Mouse (Mus musculus): ENCODE measurements around the gene Dst.

Dst gene

DNA sequence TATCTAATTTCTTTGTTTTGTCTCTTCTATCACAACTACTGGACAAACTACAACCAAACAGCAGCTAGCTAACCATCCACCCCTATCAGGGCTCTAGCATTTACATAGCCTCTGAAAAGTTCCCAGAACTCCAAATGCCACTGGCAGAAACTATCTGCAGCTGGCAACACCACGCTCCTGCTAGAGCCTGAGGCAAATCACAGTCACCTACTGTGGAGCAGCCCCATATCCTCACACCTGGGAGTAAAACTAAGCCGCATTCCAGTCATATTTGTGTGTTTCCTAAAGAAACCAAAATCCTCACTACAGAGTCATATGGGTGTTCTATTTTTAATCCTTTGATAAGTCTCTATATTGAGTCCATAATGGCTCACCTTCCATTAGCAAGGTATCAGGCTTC, 194.6 kb downstream of the Dst start:
- no peak for DNase-seq (ENCODE audit: low spot score in 2 of 2)

DNA sequence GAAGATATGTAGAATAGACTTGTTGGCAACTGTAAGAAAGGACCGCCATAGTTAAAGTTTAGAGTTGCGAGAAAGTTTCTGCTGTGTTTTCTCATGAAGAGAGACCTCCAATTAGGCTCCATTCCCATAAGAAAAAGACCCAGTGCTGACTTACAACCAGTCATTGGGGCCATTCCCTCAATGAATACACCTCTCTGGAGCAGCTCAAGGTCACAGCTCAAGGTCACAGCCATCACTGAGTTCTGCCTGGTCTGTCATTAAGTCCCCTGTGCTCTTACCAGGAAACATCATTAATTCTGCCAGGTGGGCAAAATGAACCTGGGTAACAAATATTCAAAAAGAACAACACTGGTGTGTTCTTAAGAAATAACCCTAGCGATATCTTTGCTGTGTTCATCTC, 195.2 kb downstream of the Dst start:
- no peak for DNase-seq (ENCODE audit: low spot score in 2 of 2)

DNA sequence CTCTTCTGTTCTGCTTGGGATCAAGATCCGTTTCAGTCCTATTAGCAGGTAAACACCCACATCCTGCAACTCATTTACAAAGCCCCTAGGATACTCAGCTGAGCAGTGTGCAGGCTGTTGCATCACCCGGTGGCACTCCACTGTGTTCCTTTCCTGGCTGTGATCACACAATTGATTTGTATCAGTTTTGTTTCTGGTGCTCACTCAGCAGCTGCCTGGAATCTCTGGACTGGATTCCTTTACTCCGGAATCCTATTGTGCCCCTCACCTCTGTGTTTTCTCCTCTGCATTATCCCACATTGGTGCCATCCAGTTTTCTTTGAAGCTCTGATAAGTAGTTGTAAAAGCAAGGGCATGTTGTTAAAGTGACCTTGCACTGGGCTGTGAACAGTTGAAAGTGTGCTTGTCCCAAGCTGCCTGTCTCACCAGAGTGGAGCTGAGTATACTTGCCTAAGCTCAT, 195.7 kb downstream of the Dst start:
- DNase-seq (ENCODE audit: low spot score in 2 of 2), result no peak

DNA sequence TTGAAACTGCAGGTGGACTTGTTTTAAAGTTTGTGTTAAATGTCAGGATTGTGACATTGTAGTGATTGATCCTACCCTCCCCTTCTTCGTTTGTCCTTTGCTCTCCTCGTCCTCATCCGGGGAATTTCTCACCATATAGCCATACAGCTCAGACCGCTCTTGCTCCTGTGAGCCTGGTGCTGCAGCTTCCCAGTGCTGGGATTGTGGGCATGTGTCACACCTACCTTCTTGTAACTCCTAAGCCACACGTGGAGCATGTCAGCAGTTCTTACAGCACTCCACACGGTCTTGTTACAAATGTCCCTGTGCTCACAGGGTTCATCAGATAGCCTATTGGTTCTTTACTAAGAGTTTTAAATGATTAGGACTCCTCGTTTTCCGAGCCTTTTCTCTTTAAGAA, 196.8 kb downstream of the Dst start:
- DNase-seq (ENCODE audit: low spot score in 2 of 2), result no peak

DNA sequence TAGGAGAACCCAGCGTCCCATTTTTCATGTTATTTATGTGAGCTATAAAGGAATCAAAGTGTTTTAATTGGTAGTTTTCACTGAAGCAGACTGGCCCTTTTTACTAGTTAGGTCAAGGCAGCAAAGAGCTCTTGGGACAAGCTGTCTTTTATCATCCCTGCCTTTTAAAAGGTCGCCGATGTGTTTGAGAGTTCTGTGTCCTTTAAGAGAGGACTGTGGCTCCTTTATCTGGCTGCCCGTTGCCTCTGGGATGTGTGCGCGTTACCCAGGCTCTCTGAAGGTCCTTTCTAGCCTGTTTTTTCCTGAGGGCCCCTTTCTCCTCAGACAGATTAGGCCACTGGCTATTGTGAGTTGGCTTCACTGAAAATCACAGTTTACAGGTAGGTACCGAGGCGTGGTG, 198.6 kb downstream of the Dst start:
- no peak for DNase-seq (ENCODE audit: low spot score in 2 of 2)

DNA sequence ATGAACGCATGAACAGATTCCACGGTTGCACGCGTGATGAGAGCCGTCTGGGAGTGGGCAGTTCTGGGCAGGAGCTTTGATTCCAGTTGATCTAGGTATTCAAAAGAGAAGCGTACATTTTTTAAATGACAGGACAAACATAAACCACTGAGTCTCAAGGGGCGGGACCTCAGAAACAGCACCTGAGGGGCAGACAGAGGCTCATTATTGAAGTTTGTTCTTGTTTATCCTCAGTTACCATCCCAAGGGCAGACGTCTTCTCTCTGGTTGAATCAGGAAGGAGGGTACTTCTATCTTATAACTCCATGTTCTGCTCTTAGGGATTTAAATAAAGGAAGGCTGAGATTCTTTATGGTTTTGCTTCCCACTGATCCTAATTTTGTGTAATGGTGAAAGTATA, 199.1 kb downstream of the Dst start:
- no peak for DNase-seq (ENCODE audit: low spot score in 2 of 2)

DNA sequence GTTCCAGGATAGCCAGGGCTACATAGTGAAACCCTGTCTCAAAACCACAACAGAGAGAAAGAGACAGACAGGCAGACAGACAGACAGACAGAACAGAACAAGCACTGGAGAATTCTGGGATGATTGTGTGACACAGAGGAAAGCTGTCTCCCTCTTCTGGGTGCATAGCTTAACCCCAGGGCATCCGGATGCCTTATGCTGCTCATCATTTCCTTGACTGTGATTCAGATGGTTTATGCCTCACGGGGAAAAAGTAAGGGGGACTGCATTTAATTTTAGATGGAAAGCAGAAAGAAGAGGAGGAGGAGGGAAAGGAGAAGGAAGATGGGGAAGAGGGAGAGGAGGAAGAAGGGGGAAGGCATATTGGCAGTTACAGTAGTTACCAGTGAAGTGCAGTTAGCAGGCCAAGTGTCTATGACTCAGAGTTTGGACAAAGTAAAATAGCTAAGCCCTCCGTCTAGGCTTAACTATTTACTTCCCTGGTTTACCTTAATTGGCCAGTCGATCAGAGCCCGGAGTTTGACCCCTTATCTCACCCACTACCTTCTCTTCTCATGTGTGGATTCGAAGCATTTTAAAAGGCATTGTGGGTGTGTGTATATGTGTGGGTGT, 201.7 kb downstream of the Dst start:
- DNase-seq (ENCODE audit: low spot score in 2 of 2), result no peak

DNA sequence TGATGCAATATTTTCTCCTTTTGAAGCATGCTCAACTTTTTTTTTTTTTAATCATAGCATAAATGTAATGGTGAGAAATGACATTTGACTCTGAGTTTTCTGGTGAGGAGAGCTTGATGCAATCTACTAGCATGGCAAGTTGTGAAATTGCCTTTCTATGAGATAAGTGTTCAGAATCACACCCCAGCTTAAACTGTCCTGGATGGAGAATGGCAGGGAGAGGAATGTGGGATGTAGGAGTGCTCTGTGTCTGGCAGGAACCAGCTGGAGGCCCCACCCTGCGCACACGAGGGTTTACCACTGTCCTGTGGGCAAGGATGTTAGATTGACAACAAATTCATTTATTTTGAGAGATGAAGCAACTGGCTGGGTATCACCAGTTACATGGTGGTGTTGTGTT, 202.8 kb downstream of the Dst start:
- no peak for DNase-seq (ENCODE audit: low spot score in 2 of 2)

DNA sequence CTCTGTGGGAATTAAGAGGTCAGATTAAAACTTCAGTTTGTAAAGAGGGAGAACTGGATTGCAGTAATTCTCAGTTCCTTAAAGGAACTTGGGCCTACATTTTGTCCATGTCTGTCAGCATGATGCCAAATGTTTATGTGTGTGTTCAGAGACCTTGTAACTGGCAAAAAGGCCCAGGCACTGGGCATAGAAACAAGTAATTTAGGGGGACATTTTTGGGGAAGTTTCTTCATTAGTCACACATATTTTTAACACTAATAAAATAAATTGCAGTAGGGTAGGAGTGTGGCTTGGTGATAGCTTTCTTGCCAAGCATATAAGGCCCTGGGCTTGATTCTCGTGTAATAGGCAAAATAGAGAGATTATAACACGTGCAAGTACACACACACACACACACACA, 203.9 kb downstream of the Dst start:
- no peak for DNase-seq (ENCODE audit: low spot score in 2 of 2)

DNA sequence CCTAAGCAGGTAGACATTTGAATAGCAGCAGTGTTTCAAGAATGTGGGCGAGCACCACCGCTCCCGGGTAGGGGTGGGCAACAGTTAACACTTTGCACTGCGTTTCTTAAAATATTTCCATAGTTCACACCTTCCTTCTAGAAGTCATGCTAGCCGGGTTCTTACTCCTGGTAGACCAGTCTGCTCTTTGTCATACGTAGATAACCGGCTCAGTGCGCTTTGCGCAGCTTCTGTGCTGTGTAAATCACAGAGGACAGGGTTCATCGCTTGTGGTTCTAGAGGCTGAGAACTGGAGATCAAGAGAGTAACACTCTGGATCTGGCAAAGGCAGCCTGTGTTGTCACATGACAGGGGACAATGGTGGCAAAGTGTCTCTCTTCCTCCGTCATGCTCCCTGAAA, 208.4 kb downstream of the Dst start:
- DNase-seq (ENCODE audit: low spot score in 2 of 2), result no peak

DNA sequence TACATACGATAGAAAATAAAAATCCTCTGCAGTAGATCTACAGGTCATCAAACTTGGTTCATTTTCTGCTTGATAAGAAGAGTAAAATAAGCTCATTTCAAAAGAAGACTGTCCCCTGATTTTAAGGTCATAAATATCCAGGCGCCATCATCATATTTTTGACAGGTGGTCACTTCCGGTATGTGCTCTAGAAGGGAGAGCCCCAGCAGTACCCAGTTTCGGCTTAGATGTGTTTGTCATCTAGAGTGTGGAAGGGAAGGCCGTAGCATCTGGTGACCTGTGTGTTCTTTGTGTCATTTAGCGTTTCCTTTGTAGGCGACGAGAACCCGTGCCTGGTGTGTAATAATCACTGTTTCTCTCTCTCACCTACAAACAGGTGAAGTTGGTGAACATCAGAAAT, 209.0 kb downstream of the Dst start:
- no peak for DNase-seq (ENCODE audit: low spot score in 2 of 2)

DNA sequence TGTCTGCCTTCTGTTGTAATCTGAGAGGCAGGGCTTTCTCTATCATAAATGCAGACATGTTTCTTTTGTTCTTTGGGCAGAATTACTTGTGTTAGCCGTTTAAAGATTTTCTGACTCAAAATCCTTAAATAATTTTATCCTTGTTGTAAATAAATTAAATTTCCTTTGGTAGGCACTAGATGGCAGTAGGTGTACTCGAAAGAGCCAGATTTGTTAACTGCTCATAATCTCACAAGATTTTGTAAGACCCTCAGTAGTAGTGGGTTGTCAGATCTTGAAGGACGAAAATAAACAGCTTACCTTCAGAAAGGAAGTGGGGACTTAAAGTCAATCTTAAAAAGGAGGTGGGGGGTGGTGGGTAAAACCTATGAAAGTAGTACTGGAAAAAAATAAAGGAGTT, 209.7 kb downstream of the Dst start:
- no peak for DNase-seq (ENCODE audit: low spot score in 2 of 2)

DNA sequence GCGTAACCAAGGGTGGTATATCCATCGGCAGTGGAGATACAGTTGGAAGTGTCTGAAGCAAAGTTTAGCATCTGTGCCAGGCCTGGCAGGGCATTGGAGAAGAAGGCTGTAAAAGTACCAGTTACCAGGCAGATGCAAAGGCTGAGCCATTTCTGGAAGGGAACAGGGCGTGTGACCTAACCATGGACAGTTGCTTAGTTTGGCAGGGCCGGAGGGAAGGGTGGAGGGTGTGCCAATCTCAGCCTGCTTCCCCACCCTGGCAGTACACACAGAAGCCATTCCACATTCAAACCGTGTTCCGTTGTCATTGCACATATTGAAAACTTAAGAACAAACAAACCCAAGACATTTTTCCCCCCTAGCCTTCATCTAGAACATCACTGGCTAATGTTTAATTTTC, 212.0 kb downstream of the Dst start:
- no peak for DNase-seq (ENCODE audit: low spot score in 2 of 2)

DNA sequence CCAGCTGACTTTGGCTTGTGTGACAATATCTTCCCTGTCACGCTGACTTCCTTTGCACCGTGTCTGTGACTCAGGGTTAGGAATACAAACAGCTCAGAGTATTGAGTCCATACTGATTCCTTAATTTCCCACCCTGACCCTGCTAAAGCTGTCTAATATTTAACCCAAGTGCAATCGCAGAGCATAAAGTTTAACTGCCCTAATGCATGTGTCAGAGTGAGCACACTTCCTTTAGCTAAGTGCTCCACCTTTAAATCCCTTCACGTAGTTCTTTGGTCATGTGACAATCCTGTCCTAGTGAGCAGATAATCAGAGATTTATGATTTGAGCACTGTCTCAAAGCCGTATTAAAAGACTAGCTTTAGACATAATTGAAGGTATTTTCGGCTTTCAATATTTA, 212.6 kb downstream of the Dst start:
- DNase-seq (ENCODE audit: low spot score in 2 of 2), result no peak

DNA sequence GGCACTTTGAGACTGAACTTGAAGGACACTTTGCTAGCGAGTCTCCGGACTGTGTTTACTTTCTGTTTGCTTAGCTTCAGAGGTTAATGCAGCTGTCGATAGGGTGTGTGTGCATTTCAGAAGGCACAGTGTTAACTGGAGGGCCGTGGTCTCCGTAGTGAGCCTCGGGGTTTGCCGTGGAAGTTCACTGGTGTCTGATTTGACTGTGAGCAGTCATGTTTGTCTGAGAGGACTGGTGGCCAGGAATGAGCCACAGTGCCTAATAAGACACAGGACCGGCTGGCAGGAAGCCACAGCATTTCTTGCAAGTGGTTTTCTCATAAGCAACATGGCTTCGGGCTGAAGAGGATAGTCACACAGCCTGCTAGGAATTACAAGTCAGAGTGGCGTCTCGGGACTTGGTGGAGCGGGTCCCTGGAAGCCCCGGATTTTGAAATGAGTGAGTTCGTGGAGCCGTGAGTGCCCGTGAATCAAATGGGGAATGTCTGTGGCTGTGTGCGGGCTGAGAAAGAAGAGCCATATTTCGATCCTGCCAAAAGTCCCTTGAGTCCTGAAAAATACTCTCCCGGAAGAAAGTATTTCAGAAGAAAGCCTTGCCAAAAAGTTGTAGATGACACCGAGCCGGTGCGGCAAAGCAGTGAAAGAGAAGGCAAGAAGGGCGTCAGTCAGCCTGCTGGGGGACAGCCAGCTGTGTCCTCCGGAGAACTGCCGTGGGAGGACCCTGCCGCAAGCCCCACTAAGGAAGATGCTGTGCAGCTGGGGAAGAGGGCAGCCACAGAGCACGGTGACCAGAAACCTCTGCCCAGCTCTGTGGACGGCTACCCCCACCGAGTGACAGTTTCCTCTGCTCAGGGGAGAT, 213.4 kb downstream of the Dst start:
- DNase-seq (ENCODE audit: low spot score in 2 of 2), result peak; percentile 62 to 78

DNA sequence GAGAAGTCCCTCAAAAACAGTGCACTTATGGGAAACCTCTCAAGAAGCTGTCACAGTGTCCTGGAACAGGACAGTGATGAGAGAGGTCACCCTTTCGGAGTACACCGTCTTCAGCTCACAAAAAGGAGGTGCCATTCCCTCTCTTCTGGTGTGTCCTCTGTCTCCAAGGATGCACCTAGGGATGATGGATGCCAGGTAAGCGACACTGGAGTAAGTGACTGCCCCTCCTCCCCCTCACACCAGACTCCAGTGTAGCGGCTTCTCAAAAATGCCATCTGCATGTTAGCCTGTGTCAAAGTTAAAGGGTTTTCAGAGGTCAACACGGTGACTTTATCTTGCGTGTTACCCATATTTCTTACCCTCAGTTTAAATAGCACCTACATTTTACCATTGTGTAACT, 214.2 kb downstream of the Dst start:
- no peak for DNase-seq (ENCODE audit: low spot score in 2 of 2)

DNA sequence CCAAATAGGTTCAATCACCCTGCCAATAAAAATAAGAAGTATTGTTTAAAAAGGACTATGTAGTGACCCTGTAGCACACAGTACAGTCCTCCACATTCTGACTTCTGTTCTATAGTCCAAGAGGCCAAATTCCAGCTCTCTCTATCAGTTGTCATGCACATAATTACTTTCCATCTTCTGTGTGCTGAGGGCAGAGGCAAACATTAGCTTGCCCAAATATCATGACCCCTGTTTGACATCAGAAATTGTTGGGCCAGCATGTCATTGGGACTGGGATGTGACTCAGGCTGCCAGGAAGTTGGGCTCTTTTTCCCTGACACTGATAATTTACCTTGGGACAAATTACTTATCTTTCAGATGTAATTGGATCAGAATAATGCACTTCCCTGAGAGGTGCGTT, 214.9 kb downstream of the Dst start:
- no peak for DNase-seq (ENCODE audit: low spot score in 2 of 2)

DNA sequence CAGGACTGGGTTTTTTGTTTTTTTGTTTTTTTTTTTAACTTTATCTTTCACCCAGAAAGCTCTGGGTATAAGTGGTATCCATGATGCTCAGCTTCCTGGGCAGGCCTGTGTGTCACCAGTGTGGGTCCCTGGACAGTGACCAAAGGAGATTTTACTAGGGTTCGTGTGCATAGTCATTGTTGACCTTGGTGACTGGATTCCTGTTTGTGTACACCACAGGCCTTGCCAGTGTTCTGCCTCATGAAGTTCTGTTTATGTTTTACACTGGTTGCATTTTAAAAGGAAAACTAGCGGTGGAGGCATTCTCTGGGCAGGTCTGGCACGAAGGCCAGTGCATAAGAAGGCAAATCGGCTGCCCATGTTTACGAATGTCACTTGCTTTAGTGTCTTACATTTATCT, 215.3 kb downstream of the Dst start:
- no peak for DNase-seq (ENCODE audit: low spot score in 2 of 2)

DNA sequence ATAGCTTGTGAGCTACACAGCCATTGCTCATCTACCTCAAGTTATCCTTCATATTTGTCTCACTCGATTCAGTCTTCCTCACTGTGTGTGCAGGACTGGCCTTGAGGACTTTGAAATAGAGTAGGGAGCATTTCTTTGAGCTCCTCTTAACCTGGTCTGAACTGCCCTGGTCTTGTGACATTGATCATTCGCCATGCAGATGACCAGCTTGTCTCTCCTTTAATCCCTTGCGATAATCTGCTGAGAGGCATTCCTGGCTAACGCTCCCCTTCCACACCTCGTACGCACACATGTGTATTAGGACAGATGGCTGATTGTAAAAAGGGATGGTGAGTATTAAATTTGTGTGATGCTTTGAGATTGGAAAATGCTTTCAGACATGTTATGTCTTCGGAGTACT, 216.4 kb downstream of the Dst start:
- no peak for DNase-seq (ENCODE audit: low spot score in 2 of 2)

DNA sequence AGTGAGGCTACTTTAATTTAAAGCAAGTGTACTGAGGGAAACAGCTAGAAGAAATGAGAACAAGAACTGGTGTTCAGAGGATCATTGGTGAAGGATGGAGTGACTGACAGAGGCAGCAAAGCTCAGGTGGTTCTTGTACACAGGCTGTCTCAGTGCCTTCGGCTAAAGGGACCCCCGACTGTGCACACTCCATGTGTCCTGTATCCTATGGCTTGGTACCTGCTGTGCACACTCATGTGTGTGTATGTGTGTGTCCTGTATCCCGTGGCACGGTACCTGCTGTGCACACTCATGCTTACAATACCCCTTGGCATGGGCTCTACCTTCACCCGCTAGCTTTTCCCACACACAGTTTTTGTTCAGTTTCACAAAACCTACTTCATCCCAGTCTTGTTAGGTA, 217.1 kb downstream of the Dst start:
- no peak for DNase-seq (ENCODE audit: low spot score in 2 of 2)

DNA sequence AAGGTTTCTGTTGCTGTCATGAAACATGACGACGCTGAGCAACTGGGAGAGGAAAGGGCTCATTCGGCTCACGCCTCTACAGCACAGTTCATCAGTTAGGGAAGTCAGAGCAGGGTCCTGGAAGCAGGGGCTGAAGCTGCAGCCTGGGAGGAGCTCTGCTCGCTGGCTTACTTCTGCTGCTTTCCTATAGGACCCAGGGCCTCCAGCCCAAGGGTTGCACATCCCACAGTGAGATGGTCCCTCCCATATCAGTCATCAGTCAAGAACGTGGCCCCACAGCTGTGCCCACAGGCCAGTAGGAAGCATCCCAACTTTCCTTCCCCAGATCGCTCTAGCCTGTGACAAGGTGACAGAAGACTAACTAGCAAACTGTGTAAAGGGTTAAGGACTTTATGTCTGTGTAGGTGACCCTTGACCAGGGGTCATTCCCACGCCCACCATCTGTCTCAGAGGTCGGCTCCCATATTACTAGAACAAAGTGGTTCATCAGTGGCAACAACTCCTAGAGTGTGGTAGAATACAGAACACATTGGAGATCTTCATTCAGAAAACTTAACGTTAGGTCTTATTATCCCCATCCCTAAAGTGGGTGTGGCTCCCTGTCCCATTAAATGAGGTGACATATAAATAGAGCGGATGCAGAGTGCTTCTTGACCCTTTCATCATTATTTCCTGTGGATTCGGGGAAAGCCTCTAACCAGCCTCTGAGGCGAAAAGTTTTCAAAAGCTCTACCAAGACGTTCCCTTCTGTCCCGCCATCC, 219.9 kb downstream of the Dst start:
- DNase-seq (ENCODE audit: low spot score in 2 of 2), result no peak

DNA sequence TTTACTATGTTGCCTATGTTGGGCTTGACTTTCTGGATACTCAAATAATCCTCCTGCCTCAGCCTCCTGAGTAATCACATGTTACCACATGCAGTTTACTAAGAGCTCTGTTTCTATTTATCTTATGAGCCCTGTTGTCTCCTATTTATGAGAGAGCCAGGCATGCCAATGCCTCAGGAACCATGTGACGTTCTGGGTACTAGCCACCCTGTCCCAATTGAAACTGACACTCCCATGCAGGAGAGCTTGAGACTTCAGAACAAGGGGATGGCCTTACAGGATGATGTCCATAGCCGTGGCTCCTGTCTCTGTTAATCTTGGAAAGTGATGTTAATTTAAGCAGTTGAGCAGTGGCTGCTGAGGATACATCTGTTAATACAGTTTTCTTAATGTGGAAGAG, 220.8 kb downstream of the Dst start:
- no peak for DNase-seq (ENCODE audit: low spot score in 2 of 2)

DNA sequence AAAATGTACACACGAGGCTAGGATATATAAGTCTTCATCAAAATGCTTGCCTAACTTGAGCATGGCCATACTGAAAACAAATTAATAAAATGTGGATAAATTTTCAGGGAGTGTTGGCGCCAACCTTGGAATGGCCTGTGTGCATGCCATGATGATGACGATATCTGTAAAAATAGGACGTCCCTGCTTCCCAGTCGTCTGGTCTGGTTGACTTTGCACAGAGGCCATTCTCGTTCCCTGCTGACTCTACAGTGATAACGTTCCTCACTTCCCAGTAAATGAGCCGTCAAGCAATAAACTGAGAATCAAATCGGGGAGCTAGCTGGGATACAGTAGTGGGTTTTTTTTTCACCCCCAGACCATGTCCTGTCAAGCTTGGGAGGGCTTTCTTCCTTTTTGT, 221.7 kb downstream of the Dst start:
- no peak for DNase-seq (ENCODE audit: low spot score in 2 of 2)

Measured in urinary bladder, postnatal 4 days (tissue).